Mouse (Mus musculus) layer of hippocampus, postnatal 10 days (tissue): ENCODE measurements around the gene 4931428F04Rik. TPM values are rescaled to one million over a fixed set of nuclear protein-coding genes. Genes with fewer than 3 reads are reported as not detected.
"Not testable (repeated sequence)": the region's sequence is repeated elsewhere in the genome, so short reads cannot be mapped to it uniquely, and the experiment has no call there.

Experiments used
- DNase-seq, 2 experiments: peaks; one replicate each; pipeline ENCODE4 v3.0.0; 2021; ENCODE audit warnings: low spot score in 2 of 2
- total RNA-seq, 2 experiments: library from RNA; stranded (reverse); gene quantifications; 2 replicates each; pipeline ENCODE4 v1.2.3; 2021

Gene 4931428F04Rik
- total RNA-seq, 2 experiments from 2014 or later, result 60.0 to 60.5 TPM

GRCm38 (mm10) chr8:105308428-105308827 is 18.8 kb upstream of the 4931428F04Rik start:
- no peak for DNase-seq

GRCm38 (mm10) chr8:105307670-105308069 is 18.0 kb upstream of the 4931428F04Rik start:
- DNase-seq, result no peak

- DNase-seq, result no peak
These were observed 16.6 kb upstream of the 4931428F04Rik start for GRCm38 (mm10) chr8:105306146-105306691.

GRCm38 (mm10) chr8:105305211-105306145 is 15.8 kb upstream of the 4931428F04Rik start, which contains the start of gene Elmo3:
Gene Elmo3 (plus strand): TSS chr8:105305601.
- DNase-seq, result peak; percentile 39 to 60

- no peak for DNase-seq
These were observed 14.9 kb upstream of the 4931428F04Rik start for GRCm38 (mm10) chr8:105304325-105305210.

GRCm38 (mm10) chr8:105303874-105304273 is 14.2 kb upstream of the 4931428F04Rik start:
- no peak for DNase-seq

GRCm38 (mm10) chr8:105303396-105303795 is 13.7 kb upstream of the 4931428F04Rik start:
- no peak for DNase-seq

- no peak for DNase-seq
These were observed 10.3 kb upstream of the 4931428F04Rik start for GRCm38 (mm10) chr8:105299962-105300361.

GRCm38 (mm10) chr8:105298351-105299252 is 8.9 kb upstream of the 4931428F04Rik start:
- no peak for DNase-seq

GRCm38 (mm10) chr8:105297511-105298192 is 8.0 kb upstream of the 4931428F04Rik start, which contains the start of gene E2f4:
Gene E2f4 (plus strand): TSS chr8:105297663.
- DNase-seq, result peak; percentile 87 to 94

- no peak for DNase-seq
These were observed 6.4 kb upstream of the 4931428F04Rik start, which contains the start of gene Exoc3l for GRCm38 (mm10) chr8:105295895-105296573. Gene Exoc3l (minus strand): TSS chr8:105296101.

- DNase-seq, result no peak
These were observed 5.6 kb upstream of the 4931428F04Rik start for GRCm38 (mm10) chr8:105295256-105295655.

GRCm38 (mm10) chr8:105294776-105295175 is 5.1 kb upstream of the 4931428F04Rik start:
- no peak for DNase-seq

- no peak for DNase-seq
These were observed 3.7 kb upstream of the 4931428F04Rik start for GRCm38 (mm10) chr8:105293405-105293804.

- no peak for DNase-seq
These were observed 2.8 kb upstream of the 4931428F04Rik start for GRCm38 (mm10) chr8:105292471-105292870.

- DNase-seq, result not testable (repeated sequence)
These were observed 2.1 kb upstream of the 4931428F04Rik start for GRCm38 (mm10) chr8:105291802-105292201.

GRCm38 (mm10) chr8:105291364-105291763 is 1.7 kb upstream of the 4931428F04Rik start:
- DNase-seq, result not testable (repeated sequence)

- DNase-seq, result peak; percentile 90 to 91
These were observed 1.1 kb upstream of the 4931428F04Rik start for GRCm38 (mm10) chr8:105290554-105291314.
